Mouse (Mus musculus): ENCODE data around the gene Krt76.

Krt76 gene

DNA sequence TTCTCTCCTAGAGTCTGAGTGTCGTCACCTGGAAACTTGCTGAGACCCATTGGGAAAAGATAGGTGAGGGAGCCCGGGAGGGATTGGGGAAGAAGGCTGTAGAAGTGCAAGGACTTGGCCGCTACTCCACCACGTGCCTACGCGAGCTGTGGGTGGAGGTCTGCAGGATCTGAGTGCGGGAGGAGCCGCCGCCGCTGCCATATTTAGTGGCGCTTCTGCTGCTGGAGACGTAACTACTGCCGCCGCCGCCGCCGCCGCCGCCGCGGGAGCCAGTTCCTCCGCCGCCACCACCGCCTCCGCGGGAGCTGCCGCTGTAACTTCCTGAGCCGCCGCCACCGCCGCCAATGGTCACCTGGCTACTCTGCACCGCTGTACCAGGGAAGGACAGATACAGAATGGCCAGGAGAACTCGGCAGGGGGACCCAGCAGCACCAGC is 33.0 kb downstream of the Krt76 start:
- peak; percentile 48 to 53 for DNase-seq

DNA sequence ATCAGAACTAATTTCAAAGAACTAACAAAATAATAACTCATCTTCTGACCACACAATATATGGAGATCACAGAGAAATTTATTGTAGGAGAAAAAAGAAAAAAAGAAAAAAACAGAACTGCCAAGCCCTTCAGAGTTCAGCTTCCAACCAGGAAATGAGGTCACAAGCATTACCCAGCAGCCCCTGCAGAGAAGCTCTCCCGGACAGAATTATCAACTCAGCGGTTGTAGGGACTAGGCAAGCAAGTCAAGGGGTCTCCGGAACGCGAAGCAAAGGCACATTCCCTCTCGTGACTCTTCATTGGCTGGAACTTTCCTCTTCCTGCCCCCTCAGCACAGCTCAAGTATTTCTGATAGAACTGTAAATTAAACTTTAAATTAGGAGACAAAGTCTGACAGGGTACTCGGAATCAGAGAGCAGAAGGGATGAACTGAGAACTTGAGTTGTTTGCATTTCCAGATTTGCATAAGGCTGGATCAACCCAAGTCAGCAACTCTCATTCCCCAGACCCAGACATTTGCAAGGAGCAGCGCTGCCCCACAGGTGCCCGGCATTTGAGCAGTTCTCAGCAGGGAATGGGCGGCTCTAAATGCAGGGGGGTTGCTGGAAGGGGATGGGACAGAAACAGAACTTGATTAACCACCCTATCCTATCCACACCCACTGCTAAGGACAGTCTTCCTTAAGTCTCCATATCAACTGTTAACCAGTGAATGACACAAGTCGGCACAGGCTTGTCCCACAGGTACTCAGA is 33.9 kb downstream of the Krt76 start:
- no peak for DNase-seq

DNA sequence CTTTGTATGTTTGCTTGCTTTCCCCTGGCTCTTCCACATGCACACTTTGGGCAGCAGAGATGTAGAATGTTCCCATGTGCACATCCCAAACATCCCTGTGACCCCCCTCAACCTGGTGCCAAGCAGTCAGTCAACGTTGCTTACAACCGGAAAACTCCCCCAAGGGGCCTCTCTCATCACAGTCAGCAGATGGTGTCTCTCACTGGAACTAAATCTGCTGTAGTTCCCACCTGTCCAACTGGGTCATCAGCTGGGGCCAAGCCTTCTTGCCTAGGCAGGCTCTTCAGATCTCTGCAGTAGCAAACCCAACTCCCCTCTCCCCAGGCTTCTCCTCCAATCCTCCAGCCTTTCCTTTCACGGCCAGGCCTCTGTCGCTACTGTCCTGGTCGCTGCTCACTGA is 36.0 kb downstream of the Krt76 start:
- DNase-seq, result peak; percentile 47 to 51

DNA sequence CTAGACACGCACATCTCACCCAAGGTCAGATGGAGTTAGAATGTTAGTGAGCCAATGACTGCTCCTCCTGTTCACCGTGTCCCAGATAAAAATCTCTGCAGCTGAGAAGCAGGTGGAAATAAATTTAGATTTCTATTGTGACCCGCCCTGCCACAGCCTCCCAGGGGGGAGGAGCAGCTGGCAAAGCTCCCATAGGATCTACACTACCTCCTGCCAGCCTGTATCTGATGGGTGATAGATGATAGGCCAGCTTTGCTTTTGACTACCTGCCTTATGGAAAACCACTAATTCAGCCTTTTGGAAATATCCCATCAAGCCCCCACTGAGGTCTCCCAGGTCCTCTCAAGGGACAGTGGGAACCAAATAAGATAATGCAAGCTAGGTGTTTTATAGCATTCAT is 37.0 kb downstream of the Krt76 start:
- peak in 1 of 2 experiments; percentile 18 for DNase-seq

DNA sequence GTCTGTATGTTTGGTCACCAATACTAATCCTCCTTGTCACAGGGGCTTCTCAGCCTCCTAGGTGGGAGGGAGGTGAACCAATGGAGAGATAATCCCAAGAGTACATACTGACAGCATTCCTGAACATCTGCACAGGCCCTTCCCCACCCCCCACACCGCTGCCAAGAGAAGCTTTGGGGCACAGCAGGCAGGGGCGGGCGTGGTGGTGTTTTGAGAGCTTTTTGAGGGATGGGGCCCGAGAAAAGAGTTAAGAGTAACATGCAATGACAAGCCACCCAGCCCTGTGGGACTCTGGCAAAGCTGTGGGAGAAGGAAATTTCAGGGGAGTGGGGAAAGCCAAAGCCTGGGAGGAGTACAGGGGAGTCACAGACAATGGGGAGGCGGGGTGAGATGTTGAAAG is 38.4 kb downstream of the Krt76 start:
- DNase-seq, result no peak

DNA sequence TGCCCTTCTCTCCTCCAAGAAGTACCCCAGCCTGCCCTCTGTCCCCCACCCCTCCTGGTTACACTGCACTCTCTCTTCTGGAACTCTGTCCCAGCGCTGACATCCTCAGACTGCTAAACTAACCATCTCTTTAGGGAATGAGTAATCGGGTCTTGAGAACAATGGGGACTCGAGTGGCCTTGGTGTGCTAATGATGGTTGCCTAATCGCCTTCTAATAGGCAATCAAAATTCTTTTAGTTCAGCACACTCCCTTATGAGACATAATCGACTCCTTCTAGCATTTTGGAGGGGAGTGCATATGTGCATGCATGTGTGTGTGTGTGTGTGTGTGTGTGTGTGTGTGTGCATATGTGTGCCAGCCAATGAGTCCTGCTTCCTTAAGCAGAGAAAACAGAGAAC is 40.1 kb downstream of the Krt76 start:
- no peak for DNase-seq

DNA sequence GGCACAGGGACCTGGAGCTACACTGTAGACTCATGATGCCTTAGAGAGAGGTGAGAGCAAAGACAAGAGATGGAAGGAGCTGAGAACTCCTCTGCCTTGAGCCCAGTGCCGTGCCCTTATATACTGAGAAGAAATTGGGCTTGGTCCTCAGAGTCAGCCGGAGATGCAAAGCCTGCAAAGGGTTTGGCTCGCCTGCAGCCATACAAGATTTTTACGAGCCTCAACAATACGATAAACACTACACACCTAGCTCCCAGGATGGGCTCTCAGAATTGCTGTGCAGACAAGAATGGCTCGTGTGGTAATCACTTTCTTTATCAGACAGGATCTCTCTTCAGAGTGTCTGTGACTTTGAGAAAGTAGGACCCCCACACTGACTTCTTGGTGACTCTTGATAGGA is 42.0 kb downstream of the Krt76 start, which contains the start of gene Krt1:
TSS of gene Krt1 (minus strand) at position 101 of the 400 bp plus-strand sequence.
- no peak for DNase-seq

DNA sequence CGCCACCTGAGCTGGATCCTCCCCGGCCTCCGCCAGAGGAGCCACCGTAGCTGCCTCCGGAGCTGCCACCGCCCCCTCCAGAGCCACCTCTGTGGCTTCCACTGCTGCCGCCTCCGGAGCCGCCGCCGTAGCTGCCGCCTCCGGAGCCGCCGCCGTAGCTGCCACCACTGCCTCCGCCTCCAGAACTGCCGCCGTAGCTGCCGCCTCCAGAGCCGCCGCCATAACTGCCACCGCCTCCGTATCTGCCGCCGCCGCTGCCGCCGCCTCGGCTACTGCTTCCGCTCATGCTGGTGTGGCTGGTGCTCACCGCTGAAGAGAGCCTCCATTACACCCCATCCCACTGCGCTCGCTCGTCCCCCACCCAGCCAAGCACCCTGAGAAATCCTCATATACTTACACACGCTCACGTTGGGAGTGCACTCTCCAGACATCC is 46.7 kb downstream of the Krt76 start:
- DNase-seq, result peak; percentile 74

DNA sequence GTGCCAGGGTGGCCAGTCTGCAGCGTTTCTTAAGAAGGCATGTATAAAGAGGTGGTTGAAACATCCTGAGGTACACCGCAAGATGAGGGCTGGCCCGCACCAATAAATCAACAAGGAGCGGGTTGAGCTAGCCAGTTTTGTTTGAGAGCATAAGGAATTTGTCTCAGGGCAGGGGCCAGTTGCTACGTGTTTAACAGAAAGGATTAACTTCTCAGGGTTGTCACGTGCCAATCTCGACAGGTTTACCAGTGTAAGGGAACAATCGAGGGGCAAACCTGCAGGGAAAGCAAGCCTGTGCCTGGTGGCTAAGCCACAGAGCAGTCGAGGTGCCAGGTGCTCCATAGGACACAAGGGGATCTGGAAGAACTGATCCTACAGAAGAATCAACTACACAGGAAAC is 49.5 kb downstream of the Krt76 start:
- DNase-seq, result no peak

DNA sequence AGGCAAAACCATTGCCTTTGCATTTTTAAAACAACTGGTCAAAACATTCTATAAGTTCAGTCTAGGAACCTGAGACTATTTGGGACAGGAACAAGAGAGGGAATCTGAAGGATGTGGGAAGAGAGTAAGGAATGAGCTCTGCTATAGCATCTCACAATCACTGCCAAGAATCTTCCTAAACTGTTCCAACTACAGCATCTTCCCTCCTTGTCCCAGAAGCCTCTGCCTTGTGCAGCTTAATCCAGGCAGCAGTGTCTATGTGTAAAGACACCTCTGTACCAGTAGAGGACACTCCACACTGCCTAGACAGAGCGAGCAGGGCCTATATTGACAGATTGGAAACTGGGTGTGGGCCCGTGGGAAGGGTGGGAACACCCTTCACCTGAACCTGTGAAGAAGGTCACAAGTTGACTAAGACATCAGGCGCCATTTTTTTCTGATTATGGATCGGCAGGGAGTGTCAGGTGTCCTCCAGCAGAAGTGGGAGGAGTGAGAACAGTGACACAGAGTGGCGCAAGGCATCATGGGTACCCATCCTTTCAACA is 57.9 kb downstream of the Krt76 start:
- no peak for DNase-seq

All from cerebellum, postnatal 10 days (tissue).